Mouse (Mus musculus) layer of hippocampus, adult 9-11 months (tissue): ENCODE results near the gene Ola1.
A peak's percentile ranks its signal among the peaks of the same experiment; 100 is the strongest.

Source experiments
- DNase-seq: peaks from one replicate; pipeline ENCODE4 v3.0.0; 2022

Gene Ola1

DNA sequence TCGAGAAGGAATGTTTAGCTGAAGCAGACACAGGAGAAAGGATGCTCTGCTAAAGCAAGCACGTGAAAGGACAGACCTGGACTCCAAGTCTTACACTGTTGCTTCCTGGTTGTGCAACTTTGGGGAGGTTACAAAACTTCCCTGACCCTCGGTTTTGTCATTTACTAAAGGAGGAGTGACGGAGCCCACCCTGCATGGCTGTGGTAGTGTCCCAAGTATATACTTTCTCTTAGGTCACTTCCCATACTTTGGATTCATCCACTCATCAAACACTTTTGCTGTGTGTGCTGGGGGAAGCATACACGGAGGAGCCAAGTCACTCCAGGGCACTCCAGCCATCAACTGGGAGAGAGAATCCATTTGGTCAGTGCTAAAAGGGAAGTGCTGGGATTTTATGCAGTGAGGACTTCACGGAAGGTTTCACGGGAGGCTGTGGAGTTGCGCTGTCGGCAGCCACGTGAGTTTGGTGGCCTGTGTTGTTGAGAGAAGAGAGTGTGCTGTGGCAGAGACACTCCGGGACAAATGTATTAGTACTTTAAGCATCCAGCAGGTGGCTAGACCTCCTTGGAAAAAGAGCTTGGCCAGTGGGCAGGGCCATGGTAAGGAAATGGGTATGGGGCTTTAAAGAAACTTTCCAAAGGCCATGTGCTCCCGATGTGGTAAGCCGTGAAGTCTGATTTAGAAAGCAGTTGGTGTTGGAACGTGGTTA, 154.7 kb downstream of the Ola1 start:
- DNase-seq = no peak

- no peak for DNase-seq
These were observed 158.5 kb downstream of the Ola1 start for GRCm38 (mm10) chr2:73060259-73060585.

GRCm38 (mm10) chr2:73059550-73060258, 159.0 kb downstream of the Ola1 start:
- DNase-seq = no peak

GRCm38 (mm10) chr2:73058344-73058743, 160.4 kb downstream of the Ola1 start:
- no peak for DNase-seq

DNA sequence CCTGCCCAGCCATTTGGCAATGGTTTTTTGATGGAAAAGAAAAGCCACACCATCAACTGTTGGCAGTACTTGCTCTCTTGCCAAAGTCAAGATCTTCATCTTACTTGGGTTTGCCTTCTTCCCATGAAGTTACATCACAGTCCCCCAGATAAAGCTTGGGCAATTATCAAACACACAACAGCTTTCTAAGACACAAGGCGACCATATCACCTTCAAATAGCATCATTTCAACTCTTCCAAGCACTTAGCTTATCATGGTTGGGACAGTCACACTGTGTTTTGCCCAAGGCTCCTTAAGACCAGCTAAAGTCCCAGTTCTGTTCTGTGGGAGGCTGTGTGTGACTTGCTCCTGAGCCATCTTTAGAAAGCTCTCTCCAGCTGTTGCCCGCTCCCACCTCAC, 161.1 kb downstream of the Ola1 start:
- DNase-seq = no peak

DNA sequence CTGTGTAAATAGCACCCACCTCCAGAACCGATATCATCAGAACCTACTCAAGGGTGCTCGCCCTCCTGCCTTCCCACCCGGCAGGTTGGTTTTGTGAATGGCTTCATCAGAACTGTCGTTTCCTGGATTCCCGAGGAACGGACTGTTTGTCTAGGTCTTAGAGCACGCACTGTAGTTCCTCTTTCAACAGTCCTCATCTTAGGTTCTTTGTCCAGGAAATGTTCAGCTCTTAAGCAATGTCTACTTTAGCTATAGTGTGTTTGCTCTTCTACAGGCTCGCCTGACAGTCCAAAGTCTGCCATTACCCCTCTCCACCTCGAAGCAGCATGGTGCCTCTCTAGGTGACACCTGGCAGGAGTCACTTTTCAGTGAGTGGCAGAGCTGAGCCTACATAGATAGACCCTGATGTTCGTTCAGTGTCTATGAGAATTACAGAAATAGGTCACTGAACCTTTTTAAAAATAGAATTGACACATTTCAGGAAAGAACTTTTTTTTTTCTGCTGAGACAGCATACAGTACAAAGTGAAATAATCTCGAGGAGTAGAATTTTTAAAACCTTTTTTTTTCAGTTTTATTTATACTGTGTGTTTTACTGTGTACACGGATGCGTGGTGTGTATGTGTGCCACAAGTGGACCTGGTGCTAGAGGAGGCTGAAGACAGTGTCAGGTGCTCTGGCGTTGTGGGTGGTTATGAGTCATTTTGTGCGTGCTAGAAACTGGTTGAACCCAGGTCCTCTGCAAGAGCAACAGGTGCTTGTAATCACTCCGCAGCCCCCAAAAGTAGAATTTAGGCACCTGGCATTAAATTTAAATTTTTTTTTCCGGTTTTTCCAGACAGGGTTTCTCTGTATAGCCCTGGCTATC, 162.4 kb downstream of the Ola1 start:
- no peak for DNase-seq

GRCm38 (mm10) chr2:73053791-73054490, 164.8 kb downstream of the Ola1 start:
- peak; percentile 58 for DNase-seq

- no peak for DNase-seq
These were observed 168.3 kb downstream of the Ola1 start for GRCm38 (mm10) chr2:73050401-73050800.

DNA sequence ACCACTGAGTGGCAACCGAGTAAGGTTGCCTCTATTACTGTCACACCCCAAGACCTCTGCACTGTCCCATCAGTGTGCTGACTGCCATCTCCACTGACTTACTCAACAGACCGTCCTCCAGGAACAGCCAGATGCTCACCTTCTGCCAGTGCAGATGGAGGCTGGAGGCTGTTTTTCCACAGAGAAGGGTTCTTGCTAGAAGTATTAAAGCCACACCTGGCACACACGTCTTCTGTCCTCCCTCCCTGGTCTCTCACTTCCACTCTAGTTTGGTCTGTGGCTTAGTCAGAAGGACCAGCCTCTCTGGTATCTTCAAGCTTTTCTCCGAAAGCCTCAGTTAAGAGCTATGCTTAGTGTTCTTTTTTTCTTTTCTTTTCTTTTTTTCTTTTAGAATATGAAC, 168.7 kb downstream of the Ola1 start:
- no peak for DNase-seq

GRCm38 (mm10) chr2:73049001-73049684, 169.6 kb downstream of the Ola1 start:
- no peak for DNase-seq

GRCm38 (mm10) chr2:73047061-73047741, 171.5 kb downstream of the Ola1 start:
- no peak for DNase-seq

- DNase-seq = no peak
These were observed 172.1 kb downstream of the Ola1 start for GRCm38 (mm10) chr2:73046576-73046975.

GRCm38 (mm10) chr2:73045505-73045904, 173.2 kb downstream of the Ola1 start:
- DNase-seq = no peak
